ENCODE assay signal across 22 mouse cellular contexts in the genomic region with DNA sequence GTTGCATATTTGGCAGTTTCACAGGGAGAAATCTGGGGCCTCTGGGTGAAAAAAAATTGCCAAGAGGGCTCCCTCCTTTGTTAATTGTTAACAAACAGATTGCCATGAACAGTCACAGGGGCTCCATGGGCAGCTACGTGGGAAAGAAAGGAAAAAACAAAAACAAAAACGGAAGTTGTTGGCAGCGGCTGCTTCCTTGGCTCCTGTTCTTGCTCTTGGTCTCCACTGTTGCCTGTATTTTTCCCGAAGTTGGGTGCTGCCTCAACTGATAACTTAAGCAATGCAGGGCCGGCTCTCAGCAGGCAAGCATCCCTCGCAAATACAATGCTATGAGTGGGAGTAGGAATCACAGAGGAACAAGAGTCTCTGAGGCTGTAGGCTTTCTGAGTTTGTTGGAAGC.
A peak's percentile ranks its signal among the peaks of the same experiment; 100 is the strongest.
DNase-seq lines count a peak whose midpoint lies in the region; ATAC-seq and TF ChIP-seq lines count a peak whose summit lies in the region.
"Had no signal": no experiment of that assay in that cellular context is flagged by ENCODE, and none has a peak within 500 bp of the region (broad histone marks: within the 10 kb centered on the region; RNA-seq: fewer than 3 reads in every experiment).

No protein-coding gene starts in this region.

- intact Hi-C loops in heart, postnatal 14 days (cut with DNase I), result no loop called here

- no peaks in the 10 kb centered on the region for H3K4me1 ChIP-seq in forebrain, postnatal 0 days (ENCODE audit: insufficient read depth)
- no peaks in the 10 kb centered on the region for H3K4me1 ChIP-seq in forebrain, embryonic 14.5 days (ENCODE audit: control insufficient read depth, insufficient read depth, low read length)
- no peaks in the 10 kb centered on the region for H3K4me1 ChIP-seq in heart, embryonic 16.5 days (ENCODE audit: control insufficient read depth, insufficient read depth, low read length)
- H3K4me1 ChIP-seq in lung, embryonic 16.5 days (replicated peaks; ENCODE audit: control insufficient read depth, insufficient read depth, low read length), result 0 out of 2 replicates have a peak, but pooled peaks cover 6% of the 10 kb centered on the region
- H3K4me1 ChIP-seq: forebrain, embryonic 12.5 days; neural tube, embryonic 15.5 days had no signal

- H3K4me2 ChIP-seq in forebrain, postnatal 0 days (ENCODE audit: low read depth), result no peak overlapping the region
- H3K4me2 ChIP-seq in forebrain, embryonic 14.5 days (ENCODE audit: low read length), result no peak overlapping the region
- no peak overlapping the region for H3K4me2 ChIP-seq in heart, embryonic 16.5 days (ENCODE audit: low read depth, low read length)
- no peak overlapping the region for H3K4me2 ChIP-seq in lung, embryonic 16.5 days (ENCODE audit: low read depth, low read length)
- H3K4me2 ChIP-seq: forebrain, embryonic 12.5 days; heart, embryonic 13.5 days; hindbrain, embryonic 14.5 days; liver, embryonic 13.5 days; lung, embryonic 15.5 days; neural tube, embryonic 15.5 days had no signal

- ATAC-seq in forebrain, postnatal 0 days, result no peak; the same call in 1 of the 2 replicates
- ATAC-seq in forebrain, embryonic 14.5 days, result no peak
- no peak for ATAC-seq in heart, embryonic 16.5 days (replicated peaks; ENCODE audit: extremely low read depth, insufficient read depth, low FRiP score)
- no peak for ATAC-seq in lung, embryonic 16.5 days (ENCODE audit: low read depth)
- ATAC-seq: intestine, postnatal 0 days had no signal

- 58% methylated on average over 6 of the region's 6 CpGs for WGBS in forebrain, postnatal 0 days
- WGBS in forebrain, embryonic 14.5 days, result 54% methylated on average over 6 of the region's 6 CpGs
- WGBS in heart, embryonic 16.5 days, result 54% methylated on average over 6 of the region's 6 CpGs
- 48% methylated on average over 6 of the region's 6 CpGs for WGBS in lung, embryonic 16.5 days

- no peak for TF ChIP-seq CTCF in forebrain, postnatal 0 days (IDR thresholded peaks at IDR 0.05; ENCODE audit: low read depth)

- no peaks in the 10 kb centered on the region for H3K36me3 ChIP-seq in forebrain, postnatal 0 days (ENCODE audit: insufficient read depth)
- H3K36me3 ChIP-seq in forebrain, embryonic 14.5 days (ENCODE audit: control insufficient read depth, insufficient read depth, low read length), result no peaks in the 10 kb centered on the region
- H3K36me3 ChIP-seq in heart, embryonic 16.5 days (ENCODE audit: control insufficient read depth, insufficient read depth), result no peaks in the 10 kb centered on the region
- H3K36me3 ChIP-seq in lung, embryonic 16.5 days (ENCODE audit: control insufficient read depth, insufficient read depth, low read length), result no peaks in the 10 kb centered on the region
- H3K36me3 ChIP-seq: forebrain, embryonic 12.5 days; heart, embryonic 13.5 days; limb, embryonic 10.5 days; liver, embryonic 13.5 days; lung, embryonic 15.5 days; neural tube, embryonic 15.5 days had no signal

- peak; percentile 20 for DNase-seq in forebrain, postnatal 0 days
- DNase-seq in forebrain, embryonic 14.5 days (ENCODE audit: low spot score), result no peak
- no peak for DNase-seq in heart, postnatal 14 days
- no peak for DNase-seq in lung, postnatal 4 days
- DNase-seq in testis, postnatal 10 days (ENCODE audit: low spot score), result peak; percentile 40
- DNase-seq in cerebellum, adult 11 months, result no peak
- DNase-seq: adrenal gland, postnatal 36 days; liver, embryonic 13.5 days; midbrain, embryonic 14.5 days; retina, postnatal 1 day; thymus, adult 2 months had no signal

- H3K9ac ChIP-seq in forebrain, postnatal 0 days, result no peak overlapping the region
- H3K9ac ChIP-seq in forebrain, embryonic 14.5 days (ENCODE audit: low read length), result no peak overlapping the region
- H3K9ac ChIP-seq in heart, embryonic 16.5 days (ENCODE audit: low read length), result no peak overlapping the region
- H3K9ac ChIP-seq in lung, embryonic 16.5 days (ENCODE audit: low read length), result no peak overlapping the region
- H3K9ac ChIP-seq: forebrain, embryonic 12.5 days; heart, embryonic 13.5 days; hindbrain, embryonic 14.5 days; liver, embryonic 13.5 days; lung, embryonic 15.5 days; neural tube, embryonic 15.5 days had no signal

- no peak overlapping the region for H3K4me3 ChIP-seq in forebrain, postnatal 0 days (ENCODE audit: low read depth, low read length)
- H3K4me3 ChIP-seq in forebrain, embryonic 14.5 days (ENCODE audit: low read depth, low read length), result no peak overlapping the region
- no peak overlapping the region for H3K4me3 ChIP-seq in heart, embryonic 16.5 days (ENCODE audit: low read length)
- no peak overlapping the region for H3K4me3 ChIP-seq in lung, embryonic 16.5 days (ENCODE audit: low read length)
- H3K4me3 ChIP-seq: forebrain, embryonic 12.5 days; heart, embryonic 13.5 days; left cerebral cortex, adult 2 months; limb, embryonic 10.5 days; liver, embryonic 13.5 days; lung, embryonic 15.5 days; myocyte; neural tube, embryonic 15.5 days had no signal

- H3K9me3 ChIP-seq in forebrain, postnatal 0 days (ENCODE audit: low read length), result no peaks in the 10 kb centered on the region
- no peaks in the 10 kb centered on the region for H3K9me3 ChIP-seq in forebrain, embryonic 14.5 days (replicated peaks; ENCODE audit: control insufficient read depth, low read length)
- H3K9me3 ChIP-seq in heart, embryonic 16.5 days (replicated peaks; ENCODE audit: control insufficient read depth, low read length), result no peaks in the 10 kb centered on the region
- no peaks in the 10 kb centered on the region for H3K9me3 ChIP-seq in lung, embryonic 16.5 days (ENCODE audit: control insufficient read depth, low read length)
- H3K9me3 ChIP-seq: forebrain, embryonic 12.5 days; heart, embryonic 13.5 days; limb, embryonic 10.5 days; liver, embryonic 13.5 days; lung, embryonic 15.5 days; neural tube, embryonic 15.5 days had no signal

- no peaks in the 10 kb centered on the region for H3K27me3 ChIP-seq in forebrain, postnatal 0 days (ENCODE audit: insufficient read depth, low read length)
- H3K27me3 ChIP-seq in forebrain, embryonic 14.5 days (replicated peaks; ENCODE audit: control insufficient read depth, insufficient read depth, low read length), result no peaks in the 10 kb centered on the region
- H3K27me3 ChIP-seq in heart, embryonic 16.5 days (ENCODE audit: control insufficient read depth, insufficient read depth, low read length), result no peaks in the 10 kb centered on the region; the same call in 1 of the 2 replicates
- no peaks in the 10 kb centered on the region for H3K27me3 ChIP-seq in lung, embryonic 16.5 days (ENCODE audit: control insufficient read depth, insufficient read depth, low read depth, low read length)
- H3K27me3 ChIP-seq: forebrain, embryonic 12.5 days; heart, embryonic 13.5 days; liver, embryonic 13.5 days; lung, embryonic 15.5 days; neural tube, embryonic 15.5 days had no signal

- H3K27ac ChIP-seq in forebrain, postnatal 0 days (ENCODE audit: low read depth, low read length), result no peak overlapping the region
- no peak overlapping the region for H3K27ac ChIP-seq in forebrain, embryonic 14.5 days (ENCODE audit: low read depth, low read length)
- H3K27ac ChIP-seq in heart, embryonic 16.5 days (ENCODE audit: low read length), result peak overlapping the region; percentile 57
- peak overlapping the region; percentile 22; the same call in 1 of the 2 replicates for H3K27ac ChIP-seq in lung, embryonic 16.5 days (ENCODE audit: low read length)
- H3K27ac ChIP-seq: forebrain, embryonic 12.5 days; heart, embryonic 13.5 days; hindbrain, embryonic 14.5 days; left cerebral cortex, adult 2 months; limb, embryonic 10.5 days; liver, embryonic 13.5 days; lung, embryonic 15.5 days; neural tube, embryonic 15.5 days had no signal

Comparison
In these comparisons a context has a peak if more than half of its experiments do, and no peak if none do; other contexts are left out.
1. DNase-seq: peak in forebrain, postnatal 0 days (single experiment) and testis, postnatal 10 days (single experiment); none in forebrain, embryonic 14.5 days (single experiment), heart, postnatal 14 days (0 of 2), lung, postnatal 4 days (0 of 2) and cerebellum, adult 11 months (single experiment).
2. H3K27ac ChIP-seq: peak in heart, embryonic 16.5 days (single experiment) and lung, embryonic 16.5 days (single experiment); none in forebrain, postnatal 0 days (single experiment) and forebrain, embryonic 14.5 days (single experiment).